Mouse (Mus musculus) erythroblast, embryonic 14.5 days (primary cell): ENCODE measurements around the gene Pld4.

ENCODE experiments used
- GATA1 ChIP-seq: IDR thresholded peaks from 2 replicates; pipeline ENCODE4 v1.6.1; 2012; ENCODE audit warnings: low read length, inconsistent platforms, mixed read lengths
- TAL1 ChIP-seq: IDR thresholded peaks from 3 replicates; pipeline ENCODE4 v1.6.1; 2012; ENCODE audit warnings: low read length, inconsistent platforms, mixed read lengths

- TF ChIP-seq GATA1 (no peak), TAL1 (no peak)
Measured at GRCm38 (mm10) chr12:112772306-112772705, 11.9 kb downstream of the Pld4 start.
